Mouse (Mus musculus): Measurements from ENCODE around the gene Mplkip. TPM values are rescaled to one million over a fixed set of nuclear protein-coding genes. Genes with fewer than 3 reads are reported as not detected.

The Mplkip gene
- polyA plus RNA-seq (2015; fragmentation: Nextera tagmentation; extraction: Ambion mirVana), result 16.2 and 18.7 TPM in 2 replicates

- H3K27ac ChIP-seq (ENCODE audit: low read length), result peak within 1 kb of the TSS; percentile 95
- no peaks in the 10 kb centered on the region for H3K36me3 ChIP-seq (ENCODE audit: control insufficient read depth, insufficient read depth)
- H3K4me2 ChIP-seq (ENCODE audit: low read depth, low read length), result peak within 1 kb of the TSS; percentile 88
- WGBS (ENCODE audit: insufficient replicate concordance), result under 1% methylated on average over 66 of the region's 66 CpGs
- peaks cover 6% of the 10 kb centered on the region for H3K4me1 ChIP-seq (ENCODE audit: control insufficient read depth, low read depth, low read length)
- no peaks in the 10 kb centered on the region for H3K9me3 ChIP-seq (replicated peaks; ENCODE audit: control insufficient read depth, low read length)
- H3K9ac ChIP-seq (ENCODE audit: low read depth, low read length), result peak within 1 kb of the TSS; percentile 93
- H3K27me3 ChIP-seq (ENCODE audit: control insufficient read depth, insufficient read depth, low read depth, low read length), result no peaks in the 10 kb centered on the region
- peak within 1 kb of the TSS; percentile 88 for H3K4me3 ChIP-seq (ENCODE audit: low read depth, low read length)
- peak; percentile 95 for ATAC-seq (ENCODE audit: low read depth)
Observed at GRCm38 (mm10) chr13:17694911-17695699, at the start of gene Mplkip, which contains the start of gene Sugct. Mplkip (plus strand) TSS chr13:17695192. Sugct (minus strand) TSS chr13:17695553.

DNA sequence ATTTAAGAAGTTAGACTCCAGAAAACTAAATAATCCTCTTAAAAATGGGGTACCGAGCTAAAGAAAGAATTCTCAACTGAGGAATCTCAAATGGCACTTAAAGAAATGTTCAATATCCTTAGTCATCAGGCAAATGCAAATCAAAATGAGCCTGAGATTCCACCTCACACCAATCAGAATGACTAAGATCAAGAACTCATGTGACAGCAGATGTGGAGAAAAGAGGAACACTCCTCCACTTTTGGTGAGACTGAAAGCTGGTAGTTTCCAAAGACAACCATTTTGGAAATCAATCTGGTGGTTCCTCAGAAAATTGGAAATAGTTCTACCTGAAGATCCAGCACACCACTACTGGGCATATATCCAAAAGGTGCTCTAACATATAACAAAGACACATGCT is 27.6 kb upstream of the Mplkip start:
- no peaks in the 10 kb centered on the region for H3K4me1 ChIP-seq (ENCODE audit: control insufficient read depth, low read depth, low read length)
- no peaks in the 10 kb centered on the region for H3K36me3 ChIP-seq (ENCODE audit: control insufficient read depth, insufficient read depth)
- H3K9ac ChIP-seq (ENCODE audit: low read depth, low read length), result no peak overlapping the region
- no peak overlapping the region for H3K4me2 ChIP-seq (ENCODE audit: low read depth, low read length)
- no peak overlapping the region for H3K27ac ChIP-seq (ENCODE audit: low read length)
- ATAC-seq (ENCODE audit: low read depth), result no peak
- no peaks in the 10 kb centered on the region for H3K9me3 ChIP-seq (replicated peaks; ENCODE audit: control insufficient read depth, low read length)
- no peaks in the 10 kb centered on the region for H3K27me3 ChIP-seq (ENCODE audit: control insufficient read depth, insufficient read depth, low read depth, low read length)
- no peak overlapping the region for H3K4me3 ChIP-seq (ENCODE audit: low read depth, low read length)
- 71% methylated on average over 1 of the region's 1 CpGs for WGBS (ENCODE audit: insufficient replicate concordance)

- Histone ChIP-seq H3K27me3 (ENCODE audit: control insufficient read depth, insufficient read depth, low read depth, low read length) (no peaks in the 10 kb centered on the region), H3K9ac (ENCODE audit: low read depth, low read length) (no peak overlapping the region), H3K4me3 (ENCODE audit: low read depth, low read length) (no peak overlapping the region), H3K27ac (ENCODE audit: low read length) (no peak overlapping the region), H3K4me1 (ENCODE audit: control insufficient read depth, low read depth, low read length) (no peaks in the 10 kb centered on the region), H3K36me3 (ENCODE audit: control insufficient read depth, insufficient read depth) (no peaks in the 10 kb centered on the region), H3K9me3 (replicated peaks; ENCODE audit: control insufficient read depth, low read length) (no peaks in the 10 kb centered on the region), H3K4me2 (ENCODE audit: low read depth, low read length) (no peak overlapping the region)
- 48% methylated on average over 1 of the region's 1 CpGs for WGBS (ENCODE audit: insufficient replicate concordance)
- peak; percentile 97 for ATAC-seq (ENCODE audit: low read depth)
Observed at GRCm38 (mm10) chr13:17671122-17671521, 23.9 kb upstream of the Mplkip start.

GRCm38 (mm10) chr13:17689461-17689860 is 5.5 kb upstream of the Mplkip start:
- Histone ChIP-seq H3K27ac (ENCODE audit: low read length) (no peak overlapping the region), H3K36me3 (ENCODE audit: control insufficient read depth, insufficient read depth) (no peaks in the 10 kb centered on the region), H3K4me1 (ENCODE audit: control insufficient read depth, low read depth, low read length) (peaks cover 3% of the 10 kb centered on the region), H3K9me3 (replicated peaks; ENCODE audit: control insufficient read depth, low read length) (no peaks in the 10 kb centered on the region), H3K27me3 (ENCODE audit: control insufficient read depth, insufficient read depth, low read depth, low read length) (no peaks in the 10 kb centered on the region), H3K4me2 (ENCODE audit: low read depth, low read length) (no peak overlapping the region), H3K9ac (ENCODE audit: low read depth, low read length) (no peak overlapping the region), H3K4me3 (ENCODE audit: low read depth, low read length) (no peak overlapping the region)
- no peak for ATAC-seq (ENCODE audit: low read depth)

- H3K9me3 ChIP-seq (replicated peaks; ENCODE audit: control insufficient read depth, low read length), result no peaks in the 10 kb centered on the region
- no peak overlapping the region for H3K4me3 ChIP-seq (ENCODE audit: low read depth, low read length)
- peaks cover 3% of the 10 kb centered on the region for H3K4me1 ChIP-seq (ENCODE audit: control insufficient read depth, low read depth, low read length)
- ATAC-seq (ENCODE audit: low read depth), result no peak
- H3K4me2 ChIP-seq (ENCODE audit: low read depth, low read length), result no peak overlapping the region
- no peak overlapping the region for H3K27ac ChIP-seq (ENCODE audit: low read length)
- H3K27me3 ChIP-seq (ENCODE audit: control insufficient read depth, insufficient read depth, low read depth, low read length), result no peaks in the 10 kb centered on the region
- no peaks in the 10 kb centered on the region for H3K36me3 ChIP-seq (ENCODE audit: control insufficient read depth, insufficient read depth)
- H3K9ac ChIP-seq (ENCODE audit: low read depth, low read length), result no peak overlapping the region
Observed at GRCm38 (mm10) chr13:17690686-17691085, 4.3 kb upstream of the Mplkip start.

- Histone ChIP-seq H3K27me3 (ENCODE audit: control insufficient read depth, insufficient read depth, low read depth, low read length) (no peaks in the 10 kb centered on the region), H3K36me3 (ENCODE audit: control insufficient read depth, insufficient read depth) (no peaks in the 10 kb centered on the region), H3K4me2 (ENCODE audit: low read depth, low read length) (no peak overlapping the region), H3K9ac (ENCODE audit: low read depth, low read length) (no peak overlapping the region), H3K27ac (ENCODE audit: low read length) (no peak overlapping the region), H3K4me1 (ENCODE audit: control insufficient read depth, low read depth, low read length) (peaks cover 3% of the 10 kb centered on the region), H3K4me3 (ENCODE audit: low read depth, low read length) (no peak overlapping the region), H3K9me3 (replicated peaks; ENCODE audit: control insufficient read depth, low read length) (no peaks in the 10 kb centered on the region)
- whole genome bisulfite sequencing (ENCODE audit: insufficient replicate concordance), result 69% methylated on average over 1 of the region's 1 CpGs
- no peak for ATAC-seq (ENCODE audit: low read depth)
Observed at GRCm38 (mm10) chr13:17691436-17691835, 3.6 kb upstream of the Mplkip start.

DNA sequence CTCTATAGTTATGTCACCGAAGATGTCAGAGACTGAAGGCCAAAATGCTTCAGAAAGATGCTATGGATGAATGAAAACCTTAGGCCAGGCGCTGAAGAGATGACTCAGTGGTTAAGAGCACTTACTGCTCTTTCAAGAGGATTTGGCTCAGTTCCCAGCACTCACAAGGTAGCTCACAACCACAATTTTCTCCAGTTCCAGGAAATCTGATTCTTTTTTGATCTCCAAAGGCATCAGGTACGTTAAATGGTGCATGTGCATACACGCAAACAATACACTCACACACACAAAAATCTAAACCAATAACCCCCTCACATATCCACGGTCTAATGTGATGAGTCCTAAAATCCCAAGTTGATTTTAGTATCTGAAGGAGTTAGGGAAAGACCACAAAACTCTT is 1.2 kb upstream of the Mplkip start:
- Histone ChIP-seq H3K4me3 (ENCODE audit: low read depth, low read length) (peak overlapping the region; percentile 88), H3K9me3 (replicated peaks; ENCODE audit: control insufficient read depth, low read length) (no peaks in the 10 kb centered on the region), H3K4me1 (ENCODE audit: control insufficient read depth, low read depth, low read length) (peaks cover 6% of the 10 kb centered on the region), H3K27me3 (ENCODE audit: control insufficient read depth, insufficient read depth, low read depth, low read length) (no peaks in the 10 kb centered on the region), H3K27ac (ENCODE audit: low read length) (no peak overlapping the region), H3K4me2 (ENCODE audit: low read depth, low read length) (peak overlapping the region; percentile 88), H3K9ac (ENCODE audit: low read depth, low read length) (no peak overlapping the region), H3K36me3 (ENCODE audit: control insufficient read depth, insufficient read depth) (no peaks in the 10 kb centered on the region)
- no peak for ATAC-seq (ENCODE audit: low read depth)
- 55% methylated on average over 5 of the region's 5 CpGs for WGBS (ENCODE audit: insufficient replicate concordance)

DNA sequence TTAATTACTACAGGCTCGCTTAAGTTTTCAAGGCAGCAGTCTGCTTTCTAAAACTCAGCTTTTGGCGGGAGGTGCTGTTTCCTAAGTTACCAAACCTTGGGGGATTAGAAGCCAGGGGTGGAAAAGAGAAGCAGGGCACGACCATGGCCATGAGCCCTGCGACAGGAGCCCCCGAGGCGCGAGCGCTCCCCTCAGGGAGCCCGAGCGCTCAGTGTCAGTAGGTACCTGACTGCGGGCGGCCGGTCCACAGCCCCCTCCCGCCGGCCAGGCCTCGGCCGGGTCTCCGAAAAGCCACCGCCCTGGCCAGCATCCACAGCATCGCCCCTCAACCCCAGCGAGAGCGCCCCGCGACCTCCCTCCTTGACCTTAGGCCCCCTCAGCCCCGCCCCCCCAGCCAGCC is 578 bp upstream of the Mplkip start:
- ATAC-seq (ENCODE audit: low read depth), result peak; percentile 31
- peak overlapping the region; percentile 77 for H3K27ac ChIP-seq (ENCODE audit: low read length)
- H3K4me1 ChIP-seq (ENCODE audit: control insufficient read depth, low read depth, low read length), result peaks cover 6% of the 10 kb centered on the region
- H3K9ac ChIP-seq (ENCODE audit: low read depth, low read length), result peak overlapping the region; percentile 84
- no peaks in the 10 kb centered on the region for H3K36me3 ChIP-seq (ENCODE audit: control insufficient read depth, insufficient read depth)
- under 1% methylated on average over 23 of the region's 25 CpGs for WGBS (ENCODE audit: insufficient replicate concordance)
- H3K27me3 ChIP-seq (ENCODE audit: control insufficient read depth, insufficient read depth, low read depth, low read length), result no peaks in the 10 kb centered on the region
- H3K9me3 ChIP-seq (replicated peaks; ENCODE audit: control insufficient read depth, low read length), result no peaks in the 10 kb centered on the region
- H3K4me3 ChIP-seq (ENCODE audit: low read depth, low read length), result peak overlapping the region; percentile 88
- peak overlapping the region; percentile 88 for H3K4me2 ChIP-seq (ENCODE audit: low read depth, low read length)

- Histone ChIP-seq H3K4me2 (ENCODE audit: low read depth, low read length) (peak overlapping the region; percentile 78), H3K9ac (ENCODE audit: low read depth, low read length) (peak overlapping the region; percentile 93), H3K9me3 (replicated peaks; ENCODE audit: control insufficient read depth, low read length) (no peaks in the 10 kb centered on the region), H3K4me1 (ENCODE audit: control insufficient read depth, low read depth, low read length) (peaks cover 6% of the 10 kb centered on the region), H3K36me3 (ENCODE audit: control insufficient read depth, insufficient read depth) (no peaks in the 10 kb centered on the region), H3K27ac (ENCODE audit: low read length) (peak overlapping the region; percentile 95), H3K4me3 (ENCODE audit: low read depth, low read length) (peak overlapping the region; percentile 88), H3K27me3 (ENCODE audit: control insufficient read depth, insufficient read depth, low read depth, low read length) (no peaks in the 10 kb centered on the region)
- no peak for ATAC-seq (ENCODE audit: low read depth)
- 1% methylated on average over 7 of the region's 7 CpGs for WGBS (ENCODE audit: insufficient replicate concordance)
Observed at GRCm38 (mm10) chr13:17695898-17696580, 1.0 kb downstream of the Mplkip start.

Measured in liver, embryonic 16.5 days (tissue).